In genomic region chr9:14235286-14235685, GRCm38 (mm10) we compare ENCODE assay signal across 25 mouse cellular contexts. TPM values are rescaled to one million over a fixed set of nuclear protein-coding genes. Genes with fewer than 3 reads are reported as not detected.
DNase-seq lines count a peak whose midpoint lies in the region; ATAC-seq lines count a peak whose summit lies in the region.
"Had no signal": no experiment of that assay in that cellular context is flagged by ENCODE, and none has a peak within 500 bp of the region (broad histone marks: within the 10 kb centered on the region; RNA-seq: fewer than 3 reads in every experiment).

No protein-coding gene starts in this region.

- H3K27me3 ChIP-seq in liver, embryonic 13.5 days, result no peaks in the 10 kb centered on the region
- H3K27me3 ChIP-seq in liver, embryonic 12.5 days (replicated peaks), result no peaks in the 10 kb centered on the region
- H3K27me3 ChIP-seq in lung, embryonic 15.5 days, result no peaks in the 10 kb centered on the region
- H3K27me3 ChIP-seq in stomach, embryonic 15.5 days (replicated peaks), result no peaks in the 10 kb centered on the region
- H3K27me3 ChIP-seq in forebrain, embryonic 13.5 days, result no peaks in the 10 kb centered on the region
- H3K27me3 ChIP-seq: embryonic facial prominence, embryonic 13.5 days; forebrain, embryonic 12.5 days; hindbrain, embryonic 13.5 days had no signal

- no peak overlapping the region for H3K4me2 ChIP-seq in liver, embryonic 13.5 days
- no peak overlapping the region for H3K4me2 ChIP-seq in liver, embryonic 12.5 days
- no peak overlapping the region for H3K4me2 ChIP-seq in lung, embryonic 15.5 days
- no peak overlapping the region for H3K4me2 ChIP-seq in stomach, embryonic 15.5 days
- H3K4me2 ChIP-seq in forebrain, embryonic 13.5 days, result no peak overlapping the region
- H3K4me2 ChIP-seq: embryonic facial prominence, embryonic 13.5 days; forebrain, embryonic 12.5 days; heart, embryonic 11.5 days; hindbrain, embryonic 13.5 days had no signal

- peaks cover 4% of the 10 kb centered on the region for H3K4me1 ChIP-seq in liver, embryonic 13.5 days (replicated peaks)
- 0 out of 2 replicates have a peak, but pooled peaks cover 8% of the 10 kb centered on the region for H3K4me1 ChIP-seq in liver, embryonic 12.5 days
- H3K4me1 ChIP-seq in lung, embryonic 15.5 days, result peaks cover 14% of the 10 kb centered on the region
- peaks cover 9% of the 10 kb centered on the region for H3K4me1 ChIP-seq in stomach, embryonic 15.5 days
- peaks cover 7% of the 10 kb centered on the region; the same call in 1 of the 2 replicates for H3K4me1 ChIP-seq in forebrain, embryonic 13.5 days

- no peak for DNase-seq in liver, embryonic 13.5 days
- no peak for DNase-seq in lung, postnatal 10 days
- DNase-seq in yolk sac, embryonic 10.5 days (ENCODE audit: low spot score), result peak; percentile 47
- DNase-seq in cerebellum, adult 8-10 months, result no peak
- DNase-seq: cerebellum, adult 11 months; cerebellum, adult 2 months; cerebellum, postnatal 10 days; cerebellum, postnatal 36 days; embryo, embryonic 11 days; gastrocnemius, postnatal 14 days; heart, adult 11 months had no signal

- 0 out of 2 replicates have a peak, but pooled peaks have one; percentile 4 for ATAC-seq in liver, embryonic 13.5 days (ENCODE audit: low read depth)
- ATAC-seq in liver, embryonic 12.5 days, result no peak
- ATAC-seq in lung, embryonic 15.5 days (ENCODE audit: borderline replicate concordance, extremely low read depth, low FRiP score, low TSS enrichment), result no peak
- peak; percentile 47; the same call in 1 of the 2 replicates for ATAC-seq in stomach, embryonic 15.5 days (ENCODE audit: insufficient read depth, low FRiP score, low read depth)
- no peak for ATAC-seq in forebrain, embryonic 13.5 days
- ATAC-seq: CD4-positive, CD25-positive, alpha-beta regulatory T cell, adult 4 months; forebrain, embryonic 16.5 days; hindbrain, embryonic 16.5 days had no signal

- no peak overlapping the region for H3K9ac ChIP-seq in liver, embryonic 13.5 days
- H3K9ac ChIP-seq in liver, embryonic 12.5 days, result no peak overlapping the region
- H3K9ac ChIP-seq in lung, embryonic 15.5 days, result no peak overlapping the region
- H3K9ac ChIP-seq in stomach, embryonic 15.5 days, result no peak overlapping the region
- no peak overlapping the region for H3K9ac ChIP-seq in forebrain, embryonic 13.5 days
- H3K9ac ChIP-seq: embryonic facial prominence, embryonic 13.5 days; forebrain, embryonic 12.5 days; hindbrain, embryonic 13.5 days had no signal

- H3K36me3 ChIP-seq in liver, embryonic 13.5 days, result no peaks in the 10 kb centered on the region
- no peaks in the 10 kb centered on the region for H3K36me3 ChIP-seq in liver, embryonic 12.5 days
- no peaks in the 10 kb centered on the region for H3K36me3 ChIP-seq in lung, embryonic 15.5 days
- H3K36me3 ChIP-seq in stomach, embryonic 15.5 days, result no peaks in the 10 kb centered on the region
- no peaks in the 10 kb centered on the region for H3K36me3 ChIP-seq in forebrain, embryonic 13.5 days (ENCODE audit: poor library complexity, severe bottlenecking)
- H3K36me3 ChIP-seq: embryonic facial prominence, embryonic 10.5 days; embryonic facial prominence, embryonic 13.5 days; forebrain, embryonic 12.5 days; hindbrain, embryonic 10.5 days; hindbrain, embryonic 13.5 days had no signal

- H3K27ac ChIP-seq in liver, embryonic 13.5 days, result no peak overlapping the region; the same call in 1 of the 2 replicates
- H3K27ac ChIP-seq in liver, embryonic 12.5 days, result no peak overlapping the region
- H3K27ac ChIP-seq in lung, embryonic 15.5 days, result peak overlapping the region; percentile 66; the same call in 1 of the 2 replicates
- peak overlapping the region; percentile 64 for H3K27ac ChIP-seq in stomach, embryonic 15.5 days
- H3K27ac ChIP-seq in forebrain, embryonic 13.5 days, result no peak overlapping the region
- H3K27ac ChIP-seq: embryonic facial prominence, embryonic 10.5 days; embryonic facial prominence, embryonic 13.5 days; forebrain, embryonic 12.5 days; hindbrain, embryonic 10.5 days; hindbrain, embryonic 13.5 days had no signal

- no peaks in the 10 kb centered on the region for H3K9me3 ChIP-seq in liver, embryonic 13.5 days (replicated peaks)
- H3K9me3 ChIP-seq in liver, embryonic 12.5 days (replicated peaks), result no peaks in the 10 kb centered on the region
- H3K9me3 ChIP-seq in lung, embryonic 15.5 days, result no peaks in the 10 kb centered on the region
- H3K9me3 ChIP-seq in stomach, embryonic 15.5 days, result no peaks in the 10 kb centered on the region
- no peaks in the 10 kb centered on the region for H3K9me3 ChIP-seq in forebrain, embryonic 13.5 days (replicated peaks)
- H3K9me3 ChIP-seq: embryonic facial prominence, embryonic 10.5 days; embryonic facial prominence, embryonic 13.5 days; forebrain, embryonic 12.5 days; hindbrain, embryonic 10.5 days; hindbrain, embryonic 13.5 days had no signal

- H3K4me3 ChIP-seq in liver, embryonic 13.5 days (replicated peaks), result no peak overlapping the region
- H3K4me3 ChIP-seq in liver, embryonic 12.5 days, result no peak overlapping the region
- no peak overlapping the region for H3K4me3 ChIP-seq in lung, embryonic 15.5 days
- no peak overlapping the region for H3K4me3 ChIP-seq in stomach, embryonic 15.5 days (replicated peaks)
- no peak overlapping the region for H3K4me3 ChIP-seq in forebrain, embryonic 13.5 days
- H3K4me3 ChIP-seq: embryonic facial prominence, embryonic 10.5 days; embryonic facial prominence, embryonic 13.5 days; erythroblast, embryonic 14.5 days; forebrain, embryonic 12.5 days; hindbrain, embryonic 10.5 days; hindbrain, embryonic 13.5 days had no signal

- 59% methylated on average over 2 of the region's 2 CpGs for WGBS in liver, embryonic 13.5 days (ENCODE audit: insufficient replicate concordance)
- WGBS in liver, embryonic 12.5 days (ENCODE audit: insufficient replicate concordance), result 52% methylated on average over 2 of the region's 2 CpGs
- WGBS in lung, embryonic 15.5 days, result 58% methylated on average over 2 of the region's 2 CpGs
- 52% methylated on average over 2 of the region's 2 CpGs for WGBS in stomach, embryonic 15.5 days
- WGBS in forebrain, embryonic 13.5 days, result 84% methylated on average over 2 of the region's 2 CpGs

RNA-seq across cellular contexts. Expression of gene Sesn3, which starts 39.6 kb away (rescaled TPM):
- 1.8 and 3.3 TPM in 2 replicates for polyA plus RNA-seq in liver, embryonic 13.5 days (2015; fragmentation: Nextera tagmentation; extraction: Ambion mirVana)
- 1.8 and 2.4 TPM in 2 replicates for polyA plus RNA-seq in liver, embryonic 12.5 days (2016; fragmentation: Nextera tagmentation; extraction: Ambion mirVana)
- polyA plus RNA-seq in lung, embryonic 15.5 days (2015; fragmentation: Nextera tagmentation; extraction: Ambion mirVana), result 16.6 and 16.7 TPM in 2 replicates
- polyA plus RNA-seq in stomach, embryonic 15.5 days (2015; fragmentation: Nextera tagmentation; extraction: Ambion mirVana), result 13.2 and 14.7 TPM in 2 replicates
- polyA plus RNA-seq in forebrain, embryonic 13.5 days (2015; fragmentation: Nextera tagmentation; extraction: Ambion mirVana), result 15.5 and 16.2 TPM in 2 replicates

Comparison
In these comparisons a context has a peak if more than half of its experiments do, and no peak if none do; other contexts are left out.
1. ATAC-seq: peak in liver, embryonic 13.5 days (single experiment) and stomach, embryonic 15.5 days (single experiment); none in liver, embryonic 12.5 days (single experiment), lung, embryonic 15.5 days (single experiment) and forebrain, embryonic 13.5 days (single experiment).
2. H3K27ac ChIP-seq: peak in lung, embryonic 15.5 days (single experiment) and stomach, embryonic 15.5 days (single experiment); none in liver, embryonic 13.5 days (single experiment), liver, embryonic 12.5 days (single experiment) and forebrain, embryonic 13.5 days (single experiment).